ENCODE assay signal across 8 mouse cellular contexts in genomic region chr3:89386438-89387420, GRCm38 (mm10). TPM values are rescaled to one million over a fixed set of nuclear protein-coding genes. Genes with fewer than 3 reads are reported as not detected.
DNase-seq lines count a peak whose midpoint lies in the region; ATAC-seq and TF ChIP-seq lines count a peak whose summit lies in the region.
"Had no signal": no experiment of that assay in that cellular context is flagged by ENCODE, and none has a peak within 500 bp of the region (broad histone marks: within the 10 kb centered on the region; RNA-seq: fewer than 3 reads in every experiment).

No protein-coding gene starts in this region.

- in situ Hi-C loops in ES-E14 (cut with MboI; ENCODE audit: low sequenced_read_pairs in 2 of 2, unreplicated experiment in 2 of 2) = no loop called here

- no peak overlapping the region for H3K27ac ChIP-seq in kidney, adult 2 months (ENCODE audit: insufficient read depth, low read depth, low read length)
- H3K27ac ChIP-seq in ES-E14 (ENCODE audit: insufficient read depth, low read depth, low read length, poor library complexity, severe bottlenecking) = no peak overlapping the region
- H3K27ac ChIP-seq in liver, embryonic 13.5 days = peak overlapping the region; percentile 38; the same call in 1 of the 2 replicates

- no peaks in the 10 kb centered on the region for H3K36me3 ChIP-seq in kidney, adult 2 months (ENCODE audit: control insufficient read depth, insufficient read depth, low read length)
- peaks cover 2% of the 10 kb centered on the region; the same call in 1 of the 2 replicates for H3K36me3 ChIP-seq in ES-E14 (ENCODE audit: control insufficient read depth, insufficient read depth, low read length, poor library complexity, severe bottlenecking)
- H3K36me3 ChIP-seq in liver, embryonic 13.5 days = no peaks in the 10 kb centered on the region

- 58% methylated on average over 17 of the region's 17 CpGs for WGBS in kidney, adult 2 months
- 64% methylated on average over 17 of the region's 17 CpGs for WGBS in liver, embryonic 13.5 days (ENCODE audit: insufficient replicate concordance)

- peak; percentile 21 for DNase-seq in kidney, adult 2 months
- DNase-seq in kidney, adult 18-20 months = no peak
- peak; percentile 79 for DNase-seq in CD4-positive, CD25-positive, alpha-beta regulatory T cell, adult 2 months (ENCODE audit: low read depth, low spot score)
- DNase-seq in ES-E14 (ENCODE audit: low read depth, low spot score) = no peak
- no peak for DNase-seq in liver, embryonic 13.5 days
- DNase-seq in right cerebral cortex, postnatal 25 days = no peak
- DNase-seq in embryo, embryonic 9.5 days (ENCODE audit: extremely low spot score) = no peak

- ATAC-seq in liver, embryonic 13.5 days (ENCODE audit: low read depth) = no peak
- ATAC-seq: hindbrain, embryonic 16.5 days had no signal

- no peak for TF ChIP-seq CTCF in kidney, adult 2 months (conservative IDR thresholded peaks at IDR 0.05; ENCODE audit: insufficient read depth, insufficient read length, low read depth, low read length)

- peak overlapping the region; percentile 32; the same call in 1 of the 2 replicates for H3K4me2 ChIP-seq in liver, embryonic 13.5 days

- no peak for TF ChIP-seq POLR2A in kidney, adult 2 months (IDR thresholded peaks at IDR 0.05; ENCODE audit: low read depth, low read length)

- peaks cover 37% of the 10 kb centered on the region for H3K4me1 ChIP-seq in kidney, adult 2 months (ENCODE audit: control insufficient read depth, insufficient read depth, low read length)
- peaks cover 2 to 59% of the 10 kb centered on the region in 2 experiments; a peak in 3 of 4 replicates for H3K4me1 ChIP-seq in ES-E14 (ENCODE audit: control insufficient read depth in 2 of 2, insufficient read depth in 2 of 2, low read length in 2 of 2, poor library complexity in 1 of 2)
- H3K4me1 ChIP-seq in liver, embryonic 13.5 days (replicated peaks) = peaks cover 68% of the 10 kb centered on the region

- no peaks in the 10 kb centered on the region for H3K9me3 ChIP-seq in ES-E14 (ENCODE audit: control insufficient read depth, insufficient read depth, low read depth, low read length)
- H3K9me3 ChIP-seq in liver, embryonic 13.5 days (replicated peaks) = no peaks in the 10 kb centered on the region

- H3K9ac ChIP-seq in ES-E14 (ENCODE audit: insufficient read depth, low read depth, low read length, poor library complexity, severe bottlenecking) = peak overlapping the region; percentile 12; the same call in 1 of the 2 replicates
- H3K9ac ChIP-seq in liver, embryonic 13.5 days = peak overlapping the region; percentile 13

- H3K27me3 ChIP-seq in kidney, adult 2 months (replicated peaks; ENCODE audit: control insufficient read depth, insufficient read depth, low read length) = no peaks in the 10 kb centered on the region
- peaks cover 12% of the 10 kb centered on the region for H3K27me3 ChIP-seq in liver, embryonic 13.5 days

- no peak overlapping the region for H3K4me3 ChIP-seq in kidney, adult 2 months (ENCODE audit: insufficient read depth, low read depth, low read length)
- peak overlapping the region in 1 of 2 experiments; percentile 36; a peak in 1 of 4 replicates for H3K4me3 ChIP-seq in ES-E14 (ENCODE audit: insufficient read depth in 1 of 2, low read depth in 1 of 2, low read length in 2 of 2, poor library complexity in 1 of 2, severe bottlenecking in 1 of 2)
- H3K4me3 ChIP-seq in liver, embryonic 13.5 days (replicated peaks) = peak overlapping the region; percentile 12

TF ChIP-seq in ES-E14, 5 proteins besides CTCF, POLR2A, EP300 and RAD21:
- TF ChIP-seq CHD2 (IDR thresholded peaks at IDR 0.05; ENCODE audit: low read depth, low read length) = no peak
- no peak for TF ChIP-seq ZC3H11A (IDR thresholded peaks at IDR 0.05; ENCODE audit: borderline replicate concordance, low read depth, low read length)
- no peak for TF ChIP-seq HCFC1 (IDR thresholded peaks at IDR 0.05; ENCODE audit: borderline replicate concordance, insufficient read depth, low read length)
- TF ChIP-seq MAFK (IDR thresholded peaks at IDR 0.05; ENCODE audit: insufficient read depth, low read depth, low read length) = no peak
- no peak for TF ChIP-seq ZNF384 (IDR thresholded peaks at IDR 0.05; ENCODE audit: low read depth, low read length)

RNA-seq across cellular contexts. Expression of gene Zbtb7b, which starts 7.8 kb away (rescaled TPM):
- 54.3 and 58.8 TPM in 2 replicates for polyA plus RNA-seq in kidney, adult 2 months (2012; rRNA removed)
- 11.8 and 13.0 TPM in 2 replicates for total RNA-seq in ES-E14 (2012; rRNA removed)
- 0.97 and 1.8 TPM in 2 replicates for polyA plus RNA-seq in liver, embryonic 13.5 days (2015; fragmentation: Nextera tagmentation; extraction: Ambion mirVana)

RNA-seq across cellular contexts. Expression of gene Lenep, which starts 15.9 kb away (rescaled TPM):
- 0.15 TPM in 1 of 2 replicates, not detected in the other for polyA plus RNA-seq in kidney, adult 2 months (2012; rRNA removed)
- not detected in 2 replicates for total RNA-seq in ES-E14 (2012; rRNA removed)
- not detected in 2 replicates for polyA plus RNA-seq in liver, embryonic 13.5 days (2015; fragmentation: Nextera tagmentation; extraction: Ambion mirVana)
- polyA plus RNA-seq: hindbrain, embryonic 16.5 days had no signal

RNA-seq across cellular contexts. Expression of gene Dcst1, which starts 21.7 kb away (rescaled TPM):
- 1.8 and 2.2 TPM in 2 replicates for polyA plus RNA-seq in kidney, adult 2 months (2012; rRNA removed)
- 0.09 and 0.16 TPM in 2 replicates for total RNA-seq in ES-E14 (2012; rRNA removed)
- polyA plus RNA-seq in liver, embryonic 13.5 days (2015; fragmentation: Nextera tagmentation; extraction: Ambion mirVana) = not detected in 2 replicates

RNA-seq across cellular contexts. Expression of gene Flad1, which starts 24.9 kb away (rescaled TPM):
- 54.6 and 56.7 TPM in 2 replicates for polyA plus RNA-seq in kidney, adult 2 months (2012; rRNA removed)
- total RNA-seq in ES-E14 (2012; rRNA removed) = 20.3 and 20.9 TPM in 2 replicates
- polyA plus RNA-seq in liver, embryonic 13.5 days (2015; fragmentation: Nextera tagmentation; extraction: Ambion mirVana) = 18.0 and 18.7 TPM in 2 replicates

RNA-seq across cellular contexts. Expression of gene Dcst2, which starts 25.0 kb away (rescaled TPM):
- polyA plus RNA-seq in kidney, adult 2 months (2012; rRNA removed) = 0.38 and 0.41 TPM in 2 replicates
- total RNA-seq in ES-E14 (2012; rRNA removed) = not detected in 2 replicates
- 0.07 and 0.08 TPM in 2 replicates for polyA plus RNA-seq in liver, embryonic 13.5 days (2015; fragmentation: Nextera tagmentation; extraction: Ambion mirVana)

Comparison
In these comparisons a context has a peak if more than half of its experiments do, and no peak if none do; other contexts are left out.
1. DNase-seq: peak in kidney, adult 2 months (single experiment) and CD4-positive, CD25-positive, alpha-beta regulatory T cell, adult 2 months (single experiment); none in kidney, adult 18-20 months (single experiment), ES-E14 (single experiment), liver, embryonic 13.5 days (single experiment), right cerebral cortex, postnatal 25 days (single experiment) and embryo, embryonic 9.5 days (single experiment).
2. RNA of gene Zbtb7b, which starts 7.8 kb away (polyA plus RNA-seq): 54.3 to 58.8 TPM in kidney, adult 2 months; 0.97 to 1.8 TPM in liver, embryonic 13.5 days; every median in the first group is over 10 times any median in the second.